Mouse (Mus musculus) neural tube, embryonic 11.5 days (tissue): ENCODE data around the gene Map3k13. TPM values are rescaled to one million over a fixed set of nuclear protein-coding genes. Genes with fewer than 3 reads are reported as not detected.

Source experiments
- ATAC-seq: fragments of 200-750 bp; cut with Nextera tagmentation; 2 replicates; pipeline ENCODE4 v1.8.0; 2017; ENCODE audit warnings: moderate number of reproducible peaks, mild to moderate bottlenecking, moderate TSS enrichment, moderate library complexity; ENCODE audit not compliant: insufficient read depth, low FRiP score, low TSS enrichment
- DNase-seq: peaks from one replicate; pipeline ENCODE4 v3.0.0-alpha.2; 2015; ENCODE audit warnings: low spot score
- H3K27ac ChIP-seq: fragments of 300-500 bp; sonication (generic); 2 replicates; pipeline ENCODE4 v1.5.1; 2014; ENCODE audit warnings: low read depth, mild to moderate bottlenecking, low read length
- H3K27me3 ChIP-seq: fragments of 300-500 bp; sonication (generic); 2 replicates; pipeline ENCODE4 v1.6.1; 2014; ENCODE audit warnings: mild to moderate bottlenecking, low read length, mixed read lengths; ENCODE audit not compliant: control insufficient read depth, insufficient read depth
- H3K36me3 ChIP-seq: fragments of 300-500 bp; sonication (generic); 2 replicates; pipeline ENCODE4 v1.6.1; 2014; ENCODE audit warnings: mild to moderate bottlenecking, low read length, moderate library complexity, mixed read lengths; ENCODE audit not compliant: control insufficient read depth, insufficient read depth
- H3K4me1 ChIP-seq: fragments of 300-500 bp; sonication (generic); 2 replicates; pipeline ENCODE4 v1.6.1; 2014; ENCODE audit warnings: low read length, mixed read lengths; ENCODE audit not compliant: control insufficient read depth, insufficient read depth
- H3K4me2 ChIP-seq: fragments of 300-500 bp; sonication (generic); 2 replicates; pipeline ENCODE4 v1.6.1; 2014; ENCODE audit warnings: low read depth, mild to moderate bottlenecking, moderate library complexity
- H3K4me3 ChIP-seq: fragments of 300-500 bp; sonication (generic); 2 replicates; pipeline ENCODE4 v1.5.1; 2014; ENCODE audit warnings: low read depth, low read length
- H3K9ac ChIP-seq: fragments of 300-500 bp; sonication (generic); 2 replicates; pipeline ENCODE4 v1.6.1; 2014; ENCODE audit warnings: mild to moderate bottlenecking, low read length
- H3K9me3 ChIP-seq: fragments of 300-500 bp; sonication (generic); 2 replicates; pipeline ENCODE4 v1.6.1; 2016; ENCODE audit warnings: low read length; ENCODE audit not compliant: control insufficient read depth
- WGBS: fragments of 180-500 bp; shearing (Covaris S2); extraction: QIAGEN DNeasy Blood & Tissue Kit; methylation state at CpG from one replicate; pipeline ENCODE4 v1.1.7; 2014; 5-methylcytosine and 5-hydroxymethylcytosine counted together
- polyA plus RNA-seq: library from polyadenylated mRNA; unstranded; fragments of >200 nt; fragmentation: Nextera tagmentation; extraction: Ambion mirVana; gene quantifications from 2 replicates; pipeline ENCODE4 v1.2.1, GENCODE M21; 2014

Map3k13 gene
- polyA plus RNA-seq, 1 experiment from 2014 or later, result 10.6 TPM

GRCm38 (mm10) chr16:21833469-21833868 lies 39.3 kb downstream of the Map3k13 start:
- WGBS, result 65% methylated on average over 1 of the region's 1 CpGs
- Histone ChIP-seq H3K36me3 (no peaks in the 10 kb centered on the region), H3K27ac (no peak overlapping the region), H3K4me2 (no peak overlapping the region), H3K9me3 (no peaks in the 10 kb centered on the region), H3K9ac (no peak overlapping the region), H3K4me1 (no peaks in the 10 kb centered on the region), H3K27me3 (no peaks in the 10 kb centered on the region), H3K4me3 (no peak overlapping the region)
- DNase-seq (no peak), ATAC-seq (no peak)

GRCm38 (mm10) chr16:21833970-21834369 lies 39.8 kb downstream of the Map3k13 start:
- 77% methylated on average over 10 of the region's 10 CpGs for WGBS
- Histone ChIP-seq H3K4me2 (no peak overlapping the region), H3K9ac (no peak overlapping the region), H3K27ac (no peak overlapping the region), H3K4me1 (no peaks in the 10 kb centered on the region), H3K27me3 (no peaks in the 10 kb centered on the region), H3K9me3 (no peaks in the 10 kb centered on the region), H3K4me3 (no peak overlapping the region), H3K36me3 (no peaks in the 10 kb centered on the region)
- DNase-seq (no peak), ATAC-seq (no peak)

GRCm38 (mm10) chr16:21834866-21835583 lies 40.9 kb downstream of the Map3k13 start:
- Histone ChIP-seq H3K4me3 (no peak overlapping the region), H3K27me3 (no peaks in the 10 kb centered on the region), H3K9me3 (no peaks in the 10 kb centered on the region), H3K27ac (no peak overlapping the region), H3K9ac (no peak overlapping the region), H3K4me1 (no peaks in the 10 kb centered on the region), H3K4me2 (no peak overlapping the region), H3K36me3 (no peaks in the 10 kb centered on the region)
- 88% methylated on average over 8 of the region's 8 CpGs for WGBS
- ATAC-seq (no peak), DNase-seq (no peak)

- Histone ChIP-seq H3K4me1 (no peaks in the 10 kb centered on the region), H3K9ac (no peak overlapping the region), H3K27ac (no peak overlapping the region), H3K9me3 (no peaks in the 10 kb centered on the region), H3K4me2 (no peak overlapping the region), H3K4me3 (no peak overlapping the region), H3K27me3 (no peaks in the 10 kb centered on the region), H3K36me3 (no peaks in the 10 kb centered on the region)
- no peak for ATAC-seq
- no peak for DNase-seq
- WGBS, result 62% methylated on average over 7 of the region's 7 CpGs
These were observed 41.4 kb downstream of the Map3k13 start for GRCm38 (mm10) chr16:21835584-21835931.

GRCm38 (mm10) chr16:21836311-21837072 lies 42.3 kb downstream of the Map3k13 start:
- Histone ChIP-seq H3K36me3 (no peaks in the 10 kb centered on the region), H3K27me3 (no peaks in the 10 kb centered on the region), H3K4me2 (no peak overlapping the region), H3K9ac (no peak overlapping the region), H3K9me3 (no peaks in the 10 kb centered on the region), H3K4me3 (no peak overlapping the region), H3K27ac (no peak overlapping the region), H3K4me1 (no peaks in the 10 kb centered on the region)
- WGBS, result 58% methylated on average over 7 of the region's 7 CpGs
- ATAC-seq, result no peak
- no peak for DNase-seq

GRCm38 (mm10) chr16:21837694-21838093 lies 43.5 kb downstream of the Map3k13 start:
- H3K4me2 ChIP-seq, result no peak overlapping the region
- H3K9me3 ChIP-seq, result no peaks in the 10 kb centered on the region
- H3K4me3 ChIP-seq, result no peak overlapping the region
- H3K4me1 ChIP-seq, result no peaks in the 10 kb centered on the region
- 87% methylated on average over 6 of the region's 6 CpGs for WGBS
- DNase-seq, result no peak
- H3K9ac ChIP-seq, result no peak overlapping the region
- no peaks in the 10 kb centered on the region for H3K27me3 ChIP-seq
- no peak for ATAC-seq
- no peaks in the 10 kb centered on the region for H3K36me3 ChIP-seq
- no peak overlapping the region for H3K27ac ChIP-seq

GRCm38 (mm10) chr16:21845800-21846671 lies 51.9 kb downstream of the Map3k13 start:
- no peaks in the 10 kb centered on the region for H3K36me3 ChIP-seq
- peak; percentile 83 for DNase-seq
- H3K4me3 ChIP-seq, result peak overlapping the region; percentile 42
- peaks cover 2% of the 10 kb centered on the region; the same call in 1 of the 2 replicates for H3K4me1 ChIP-seq
- H3K27me3 ChIP-seq, result no peaks in the 10 kb centered on the region
- peak overlapping the region; percentile 86 for H3K27ac ChIP-seq
- peak overlapping the region; percentile 71 for H3K9ac ChIP-seq
- WGBS, result under 1% methylated on average over 16 of the region's 16 CpGs
- ATAC-seq, result peak; percentile 100
- H3K9me3 ChIP-seq, result no peaks in the 10 kb centered on the region
- peak overlapping the region; percentile 56 for H3K4me2 ChIP-seq

GRCm38 (mm10) chr16:21848444-21848843 lies 54.3 kb downstream of the Map3k13 start:
- WGBS, result 70% methylated on average over 3 of the region's 3 CpGs
- no peak for DNase-seq
- H3K4me3 ChIP-seq, result no peak overlapping the region
- peak overlapping the region; percentile 9; the same call in 1 of the 2 replicates for H3K4me2 ChIP-seq
- no peak overlapping the region for H3K9ac ChIP-seq
- no peaks in the 10 kb centered on the region for H3K27me3 ChIP-seq
- H3K36me3 ChIP-seq, result no peaks in the 10 kb centered on the region
- H3K27ac ChIP-seq, result no peak overlapping the region
- H3K9me3 ChIP-seq, result no peaks in the 10 kb centered on the region
- ATAC-seq, result no peak
- H3K4me1 ChIP-seq, result peaks cover 8% of the 10 kb centered on the region; the same call in 1 of the 2 replicates
